Mouse (Mus musculus): Measurements from ENCODE around the gene Mycbpap. TPM values are rescaled to one million over a fixed set of nuclear protein-coding genes. Genes with fewer than 3 reads are reported as not detected.
A peak's percentile ranks its signal among the peaks of the same experiment; 100 is the strongest.

The Mycbpap gene
- polyA plus RNA-seq, 1 experiment from 2014 or later = 6.6 TPM

DNA sequence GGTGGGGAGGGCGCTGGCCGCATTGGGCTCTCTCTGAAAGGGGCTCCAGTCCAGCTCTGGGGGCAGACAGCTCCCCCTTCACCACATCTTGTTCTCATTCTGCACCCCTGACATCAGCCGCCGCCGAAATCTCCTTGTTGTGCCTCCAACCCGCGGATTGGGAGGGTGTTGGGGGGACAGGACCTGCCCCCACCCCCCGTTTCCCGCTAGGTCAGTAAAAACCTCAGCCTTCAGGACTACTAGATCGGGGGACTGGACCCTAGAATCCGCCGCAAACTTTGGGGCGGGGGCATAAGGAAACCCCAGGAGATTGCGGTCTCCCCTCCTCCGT, 49.0 kb downstream of the Mycbpap start:
- ATAC-seq (ENCODE audit: insufficient number of reproducible peaks, insufficient read depth, low FRiP score, low read depth) = no peak
- 1% methylated on average over 15 of the region's 15 CpGs for WGBS
- Histone ChIP-seq H3K4me3 (ENCODE audit: control insufficient read depth in 1 of 2, insufficient read depth in 1 of 2, low read depth in 1 of 2, low read length in 2 of 2) (peak overlapping the region; percentile 49 to 50), H3K4me2 (ENCODE audit: low read length) (peak overlapping the region; percentile 85), H3K9me3 (ENCODE audit: control insufficient read depth, low read length) (no peaks in the 10 kb centered on the region), H3K27me3 (ENCODE audit: control insufficient read depth, insufficient read depth, low read length) (peaks cover 57% of the 10 kb centered on the region), H3K4me1 (ENCODE audit: control insufficient read depth in 2 of 2, insufficient read depth in 2 of 2, low read length in 2 of 2) (peaks cover 33 to 59% of the 10 kb centered on the region in 2 experiments), H3K9ac (ENCODE audit: low read length) (peak overlapping the region; percentile 75), H3K36me3 (ENCODE audit: control insufficient read depth, insufficient read depth, low read length) (no peaks in the 10 kb centered on the region), H3K27ac (replicated peaks in 1 of 2; ENCODE audit: control insufficient read depth in 1 of 2, insufficient read depth in 1 of 2, low read depth in 2 of 2, low read length in 2 of 2) (no peak overlapping the region)

DNA sequence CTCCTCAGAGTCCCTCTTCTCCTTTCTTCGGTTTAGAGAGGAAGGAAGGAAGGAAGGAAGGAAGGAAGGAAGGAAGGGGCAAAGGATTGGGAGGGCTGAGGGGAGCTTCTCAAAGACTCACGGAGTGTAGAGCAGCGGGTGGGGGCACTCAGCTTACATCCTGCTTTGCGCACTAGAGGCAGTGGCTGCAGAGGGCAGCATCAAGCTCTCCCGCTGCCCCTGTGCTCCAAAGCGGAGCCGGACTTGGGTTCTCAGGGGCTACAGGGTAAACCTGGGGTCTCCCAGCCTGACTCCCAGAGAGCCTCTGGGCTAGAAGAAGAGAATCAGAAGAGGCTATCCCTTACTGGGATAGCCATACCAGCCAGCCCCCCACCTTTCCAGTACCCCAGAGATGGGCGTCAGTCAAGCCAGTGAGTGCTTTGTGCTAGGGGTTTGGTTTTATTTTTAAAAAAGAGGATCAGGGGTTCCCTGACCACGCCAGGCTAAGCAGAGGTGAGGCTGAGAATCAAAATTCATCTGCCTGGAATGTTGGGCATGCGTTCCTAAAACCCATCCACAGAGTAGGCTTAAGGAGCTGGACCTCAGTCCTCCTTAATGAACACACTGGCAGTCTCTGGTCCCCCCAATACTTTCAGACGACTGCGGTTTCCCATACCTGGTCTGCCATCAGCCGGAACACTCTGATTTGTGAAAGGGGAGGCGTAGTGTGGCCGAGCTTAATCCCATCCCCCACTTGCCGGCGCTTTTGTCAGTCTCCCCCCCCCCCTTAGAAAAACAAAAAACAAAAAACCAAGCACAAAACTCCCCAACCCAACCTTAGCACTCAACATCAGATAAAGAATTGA, 49.6 kb downstream of the Mycbpap start:
- no peak for ATAC-seq (ENCODE audit: insufficient number of reproducible peaks, insufficient read depth, low FRiP score, low read depth)
- H3K27me3 ChIP-seq (ENCODE audit: control insufficient read depth, insufficient read depth, low read length) = peaks cover 52% of the 10 kb centered on the region
- WGBS = 5% methylated on average over 17 of the region's 17 CpGs
- no peaks in the 10 kb centered on the region for H3K36me3 ChIP-seq (ENCODE audit: control insufficient read depth, insufficient read depth, low read length)
- H3K4me2 ChIP-seq (ENCODE audit: low read length) = peak overlapping the region; percentile 85
- H3K4me1 ChIP-seq (ENCODE audit: control insufficient read depth in 2 of 2, insufficient read depth in 2 of 2, low read length in 2 of 2) = peaks cover 35 to 61% of the 10 kb centered on the region in 2 experiments
- no peaks in the 10 kb centered on the region for H3K9me3 ChIP-seq (ENCODE audit: control insufficient read depth, low read length)
- peak overlapping the region; percentile 49 to 50 for H3K4me3 ChIP-seq (ENCODE audit: control insufficient read depth in 1 of 2, insufficient read depth in 1 of 2, low read depth in 1 of 2, low read length in 2 of 2)
- H3K27ac ChIP-seq (replicated peaks in 1 of 2; ENCODE audit: control insufficient read depth in 1 of 2, insufficient read depth in 1 of 2, low read depth in 2 of 2, low read length in 2 of 2) = 0 out of 4 replicates have a peak overlapping the region, but pooled peaks of 1 of the 2 experiments have one; percentile 41
- peak overlapping the region; percentile 75 for H3K9ac ChIP-seq (ENCODE audit: low read length)

DNA sequence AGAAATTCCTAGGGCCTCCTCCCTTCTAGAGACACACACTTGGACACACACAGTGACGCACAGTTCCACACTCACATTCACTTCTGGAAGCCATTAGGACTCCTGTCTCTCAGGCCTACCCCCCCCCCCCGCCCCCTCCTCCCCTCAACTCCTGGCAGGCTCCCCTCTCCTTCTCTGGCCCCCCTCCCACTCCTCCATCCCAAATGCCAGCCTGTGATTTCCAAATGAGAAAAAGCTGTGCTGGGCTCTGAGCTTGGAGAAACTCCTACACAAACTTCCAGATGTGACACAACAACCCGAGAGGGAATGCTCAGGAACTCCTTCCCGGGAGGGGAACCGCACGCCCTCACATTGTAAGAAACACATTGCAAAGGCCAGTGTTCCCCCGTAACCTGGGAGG, 51.2 kb downstream of the Mycbpap start:
- 58% methylated on average over 7 of the region's 7 CpGs for WGBS
- no peaks in the 10 kb centered on the region for H3K9me3 ChIP-seq (ENCODE audit: control insufficient read depth, low read length)
- H3K4me2 ChIP-seq (ENCODE audit: low read length) = 0 out of 2 replicates have a peak overlapping the region, but pooled peaks have one; percentile 2
- no peaks in the 10 kb centered on the region for H3K36me3 ChIP-seq (ENCODE audit: control insufficient read depth, insufficient read depth, low read length)
- no peak overlapping the region for H3K4me3 ChIP-seq (ENCODE audit: control insufficient read depth in 1 of 2, insufficient read depth in 1 of 2, low read depth in 1 of 2, low read length in 2 of 2)
- no peak overlapping the region for H3K9ac ChIP-seq (ENCODE audit: low read length)
- ATAC-seq (ENCODE audit: insufficient number of reproducible peaks, insufficient read depth, low FRiP score, low read depth) = no peak
- H3K27me3 ChIP-seq (ENCODE audit: control insufficient read depth, insufficient read depth, low read length) = peaks cover 37% of the 10 kb centered on the region
- H3K4me1 ChIP-seq (ENCODE audit: control insufficient read depth in 2 of 2, insufficient read depth in 2 of 2, low read length in 2 of 2) = peaks cover 35 to 54% of the 10 kb centered on the region in 2 experiments
- H3K27ac ChIP-seq (replicated peaks in 1 of 2; ENCODE audit: control insufficient read depth in 1 of 2, insufficient read depth in 1 of 2, low read depth in 2 of 2, low read length in 2 of 2) = no peak overlapping the region

GRCm38 (mm10) chr11:94469136-94470064, 52.1 kb downstream of the Mycbpap start:
- Histone ChIP-seq H3K27ac (replicated peaks in 1 of 2; ENCODE audit: control insufficient read depth in 1 of 2, insufficient read depth in 1 of 2, low read depth in 2 of 2, low read length in 2 of 2) (no peak overlapping the region), H3K9ac (ENCODE audit: low read length) (no peak overlapping the region), H3K27me3 (ENCODE audit: control insufficient read depth, insufficient read depth, low read length) (peaks cover 27% of the 10 kb centered on the region), H3K4me2 (ENCODE audit: low read length) (no peak overlapping the region), H3K4me1 (ENCODE audit: control insufficient read depth in 2 of 2, insufficient read depth in 2 of 2, low read length in 2 of 2) (peaks cover 31 to 53% of the 10 kb centered on the region in 2 experiments), H3K4me3 (ENCODE audit: control insufficient read depth in 1 of 2, insufficient read depth in 1 of 2, low read depth in 1 of 2, low read length in 2 of 2) (no peak overlapping the region), H3K36me3 (ENCODE audit: control insufficient read depth, insufficient read depth, low read length) (no peaks in the 10 kb centered on the region), H3K9me3 (ENCODE audit: control insufficient read depth, low read length) (no peaks in the 10 kb centered on the region)
- no peak for ATAC-seq (ENCODE audit: insufficient number of reproducible peaks, insufficient read depth, low FRiP score, low read depth)
- 53% methylated on average over 9 of the region's 9 CpGs for WGBS

- Histone ChIP-seq H3K36me3 (ENCODE audit: control insufficient read depth, insufficient read depth, low read length) (no peaks in the 10 kb centered on the region), H3K4me2 (ENCODE audit: low read length) (no peak overlapping the region), H3K27me3 (ENCODE audit: control insufficient read depth, insufficient read depth, low read length) (peaks cover 26% of the 10 kb centered on the region), H3K27ac (replicated peaks in 1 of 2; ENCODE audit: control insufficient read depth in 1 of 2, insufficient read depth in 1 of 2, low read depth in 2 of 2, low read length in 2 of 2) (no peak overlapping the region), H3K9ac (ENCODE audit: low read length) (no peak overlapping the region), H3K4me3 (ENCODE audit: control insufficient read depth in 1 of 2, insufficient read depth in 1 of 2, low read depth in 1 of 2, low read length in 2 of 2) (no peak overlapping the region), H3K9me3 (ENCODE audit: control insufficient read depth, low read length) (no peaks in the 10 kb centered on the region), H3K4me1 (ENCODE audit: control insufficient read depth in 2 of 2, insufficient read depth in 2 of 2, low read length in 2 of 2) (peaks cover 30 to 49% of the 10 kb centered on the region in 2 experiments)
- no peak for ATAC-seq (ENCODE audit: insufficient number of reproducible peaks, insufficient read depth, low FRiP score, low read depth)
- WGBS = 37% methylated on average over 4 of the region's 4 CpGs
Measured at GRCm38 (mm10) chr11:94468582-94469064, 52.9 kb downstream of the Mycbpap start.

GRCm38 (mm10) chr11:94466333-94466855, 55.1 kb downstream of the Mycbpap start:
- WGBS = 90% methylated on average over 17 of the region's 17 CpGs

GRCm38 (mm10) chr11:94464170-94464569, 57.4 kb downstream of the Mycbpap start:
- Histone ChIP-seq H3K27me3 (ENCODE audit: control insufficient read depth, insufficient read depth, low read length) (no peaks in the 10 kb centered on the region; the same call in 1 of the 2 replicates), H3K9ac (ENCODE audit: low read length) (no peak overlapping the region), H3K4me1 (ENCODE audit: control insufficient read depth in 2 of 2, insufficient read depth in 2 of 2, low read length in 2 of 2) (peaks cover 9 to 21% of the 10 kb centered on the region in 2 experiments; a peak in 3 of 4 replicates), H3K4me3 (ENCODE audit: control insufficient read depth in 1 of 2, insufficient read depth in 1 of 2, low read depth in 1 of 2, low read length in 2 of 2) (no peak overlapping the region), H3K9me3 (ENCODE audit: control insufficient read depth, low read length) (no peaks in the 10 kb centered on the region), H3K4me2 (ENCODE audit: low read length) (no peak overlapping the region), H3K27ac (replicated peaks in 1 of 2; ENCODE audit: control insufficient read depth in 1 of 2, insufficient read depth in 1 of 2, low read depth in 2 of 2, low read length in 2 of 2) (no peak overlapping the region), H3K36me3 (ENCODE audit: control insufficient read depth, insufficient read depth, low read length) (no peaks in the 10 kb centered on the region)
- ATAC-seq (ENCODE audit: insufficient number of reproducible peaks, insufficient read depth, low FRiP score, low read depth) = no peak
- 63% methylated on average over 2 of the region's 2 CpGs for WGBS

More at GRCm38 (mm10) chr11:94466333-94466855, 55.1 kb downstream of the Mycbpap start:
- Histone ChIP-seq H3K9me3 (ENCODE audit: control insufficient read depth, low read length) (no peaks in the 10 kb centered on the region), H3K27ac (replicated peaks in 1 of 2; ENCODE audit: control insufficient read depth in 1 of 2, insufficient read depth in 1 of 2, low read depth in 2 of 2, low read length in 2 of 2) (no peak overlapping the region), H3K4me2 (ENCODE audit: low read length) (no peak overlapping the region), H3K4me1 (ENCODE audit: control insufficient read depth in 2 of 2, insufficient read depth in 2 of 2, low read length in 2 of 2) (peaks cover 19 to 29% of the 10 kb centered on the region in 2 experiments), H3K27me3 (ENCODE audit: control insufficient read depth, insufficient read depth, low read length) (peaks cover 6% of the 10 kb centered on the region), H3K9ac (ENCODE audit: low read length) (no peak overlapping the region), H3K4me3 (ENCODE audit: control insufficient read depth in 1 of 2, insufficient read depth in 1 of 2, low read depth in 1 of 2, low read length in 2 of 2) (no peak overlapping the region), H3K36me3 (ENCODE audit: control insufficient read depth, insufficient read depth, low read length) (no peaks in the 10 kb centered on the region)
- no peak for ATAC-seq (ENCODE audit: insufficient number of reproducible peaks, insufficient read depth, low FRiP score, low read depth)

Data from heart, embryonic 14.5 days (tissue).